Mouse (Mus musculus) olfactory bulb, adult 2 months (tissue): ENCODE data around the gene 4921539E11Rik.

Experiments used
- CTCF ChIP-seq: fragments of 200-500 bp; IDR thresholded peaks from 2 replicates; pipeline ENCODE4 v1.5.1; 2012; ENCODE audit warnings: low read depth, mild to moderate bottlenecking, low read length, moderate library complexity; ENCODE audit not compliant: insufficient read depth
- POLR2A ChIP-seq: fragments of 200-500 bp; IDR thresholded peaks from 2 replicates; pipeline ENCODE4 v1.6.1; 2012; ENCODE audit warnings: mild to moderate bottlenecking, low read depth, low read length, moderate library complexity; ENCODE audit not compliant: insufficient read depth

DNA sequence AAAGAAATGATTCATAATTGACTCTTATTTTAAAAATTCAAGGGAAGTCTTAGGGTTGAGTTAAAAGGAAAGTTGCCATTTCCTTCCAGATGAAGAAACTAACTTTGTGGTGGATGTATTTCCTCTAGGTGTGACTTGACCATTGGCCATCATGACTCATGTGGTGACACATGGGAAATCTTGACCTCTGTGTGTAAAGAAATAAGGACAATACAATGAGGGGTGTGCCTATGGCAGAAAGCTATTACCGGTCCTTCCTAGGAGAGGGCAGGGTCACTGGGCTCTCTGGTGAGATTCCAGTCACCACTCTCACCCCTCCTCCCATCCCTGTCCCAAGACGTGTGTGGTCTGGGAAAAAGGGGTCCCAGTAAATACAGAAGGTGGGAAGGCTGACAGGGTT lies 25.5 kb downstream of the 4921539E11Rik start:
- TF ChIP-seq CTCF (no peak), POLR2A (no peak)
